Mouse (Mus musculus): ENCODE measurements at regions not wholly inside any gene's neighbourhood (a gene's known extent, or its start where the extent isn't known, plus 50 kb on each side); places are given as distances from the start of the nearest gene placed in this dataset.

DNA sequence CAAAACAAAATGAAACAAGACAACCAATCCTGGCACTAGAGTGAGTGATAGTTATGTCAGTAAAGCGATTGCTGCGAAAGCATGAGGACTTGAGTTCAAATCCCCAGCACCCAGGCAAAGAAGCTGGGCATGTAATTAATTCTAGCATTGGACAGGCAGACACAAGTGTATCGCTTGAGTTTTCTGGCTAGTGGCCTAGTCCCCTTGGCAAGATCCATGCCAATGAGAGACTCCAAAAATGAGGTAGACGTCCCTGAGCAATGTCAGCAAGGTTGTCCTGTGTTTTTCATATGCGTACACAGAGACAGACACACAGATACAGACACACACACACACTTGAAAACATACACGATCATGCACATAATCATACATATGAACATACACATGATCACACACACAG is 237.3 kb downstream of the Fgf9 start:
- no peak for TF ChIP-seq CTCF (IDR thresholded peaks at IDR 0.05; ENCODE audit: low read depth)
- no peak for TF ChIP-seq EP300 (IDR thresholded peaks at IDR 0.05; ENCODE audit: low read depth)
